Comparison of ENCODE assay signal across 7 mouse cellular contexts in the genomic region with DNA sequence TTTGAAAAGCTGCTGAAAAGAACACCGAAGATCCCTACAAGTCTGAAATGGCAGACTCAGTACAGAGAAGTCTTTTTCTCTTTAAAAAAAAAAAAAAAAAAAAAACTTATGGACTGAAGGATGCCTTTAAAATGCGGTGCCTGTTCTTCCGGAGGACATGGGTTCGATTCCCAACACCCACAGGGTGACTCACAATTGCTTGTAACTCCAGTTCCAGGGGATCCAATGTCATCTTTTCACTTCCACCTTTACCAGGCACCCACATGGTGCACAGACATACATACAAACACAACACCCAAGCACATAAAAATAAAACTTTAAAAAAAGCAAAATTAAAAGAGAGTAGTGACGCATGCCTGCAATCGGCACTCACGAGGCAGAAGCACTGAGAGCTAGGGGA. TPM values are rescaled to one million over a fixed set of nuclear protein-coding genes. Genes with fewer than 3 reads are reported as not detected.
A peak's percentile ranks its signal among the peaks of the same experiment; 100 is the strongest.
DNase-seq lines count a peak whose midpoint lies in the region; ATAC-seq and TF ChIP-seq lines count a peak whose summit lies in the region.

No protein-coding gene starts in this region.

- no peaks in the 10 kb centered on the region for H3K9me3 ChIP-seq in lung, embryonic 16.5 days (ENCODE audit: control insufficient read depth, low read length)
- no peaks in the 10 kb centered on the region for H3K9me3 ChIP-seq in forebrain, embryonic 13.5 days (replicated peaks)
- no peaks in the 10 kb centered on the region for H3K9me3 ChIP-seq in limb, embryonic 14.5 days (ENCODE audit: control insufficient read depth, low read length)
- H3K9me3 ChIP-seq in stomach, embryonic 15.5 days, result no peaks in the 10 kb centered on the region

- H3K4me2 ChIP-seq in lung, embryonic 16.5 days (ENCODE audit: low read depth, low read length), result peak overlapping the region; percentile 72
- peak overlapping the region; percentile 61 for H3K4me2 ChIP-seq in forebrain, embryonic 13.5 days
- H3K4me2 ChIP-seq in limb, embryonic 14.5 days (replicated peaks; ENCODE audit: low read depth, low read length, severe bottlenecking), result peak overlapping the region; percentile 46
- peak overlapping the region; percentile 60 for H3K4me2 ChIP-seq in stomach, embryonic 15.5 days

- no peak for ATAC-seq in lung, embryonic 16.5 days (ENCODE audit: low read depth)
- no peak for ATAC-seq in forebrain, embryonic 13.5 days
- ATAC-seq in limb, embryonic 14.5 days (ENCODE audit: low FRiP score, low read depth), result no peak
- ATAC-seq in stomach, embryonic 15.5 days (ENCODE audit: insufficient read depth, low FRiP score, low read depth), result no peak

- WGBS in lung, embryonic 16.5 days, result 85% methylated on average over 7 of the region's 7 CpGs
- whole genome bisulfite sequencing in forebrain, embryonic 13.5 days, result 94% methylated on average over 7 of the region's 7 CpGs
- 91% methylated on average over 7 of the region's 7 CpGs for WGBS in limb, embryonic 14.5 days
- WGBS in stomach, embryonic 15.5 days, result 95% methylated on average over 7 of the region's 7 CpGs

- no peaks in the 10 kb centered on the region for H3K36me3 ChIP-seq in lung, embryonic 16.5 days (ENCODE audit: control insufficient read depth, insufficient read depth, low read length)
- peaks cover 14% of the 10 kb centered on the region for H3K36me3 ChIP-seq in forebrain, embryonic 13.5 days (ENCODE audit: poor library complexity, severe bottlenecking)
- H3K36me3 ChIP-seq in limb, embryonic 14.5 days (ENCODE audit: control insufficient read depth, insufficient read depth, low read length), result peaks cover 9% of the 10 kb centered on the region; the same call in 1 of the 2 replicates
- H3K36me3 ChIP-seq in stomach, embryonic 15.5 days, result no peaks in the 10 kb centered on the region

- H3K9ac ChIP-seq in lung, embryonic 16.5 days (ENCODE audit: low read length), result no peak overlapping the region; the same call in 1 of the 2 replicates
- H3K9ac ChIP-seq in forebrain, embryonic 13.5 days, result 0 out of 2 replicates have a peak overlapping the region, but pooled peaks have one; percentile 90
- H3K9ac ChIP-seq in limb, embryonic 14.5 days (ENCODE audit: low read depth, low read length, severe bottlenecking), result no peak overlapping the region
- no peak overlapping the region for H3K9ac ChIP-seq in stomach, embryonic 15.5 days

- peaks cover 37% of the 10 kb centered on the region for H3K4me1 ChIP-seq in lung, embryonic 16.5 days (replicated peaks; ENCODE audit: control insufficient read depth, insufficient read depth, low read length)
- H3K4me1 ChIP-seq in forebrain, embryonic 13.5 days, result peaks cover 52% of the 10 kb centered on the region
- H3K4me1 ChIP-seq in limb, embryonic 14.5 days (ENCODE audit: control insufficient read depth, insufficient read depth, low read length), result peaks cover 21% of the 10 kb centered on the region
- H3K4me1 ChIP-seq in stomach, embryonic 15.5 days, result peaks cover 18% of the 10 kb centered on the region

- peak overlapping the region; percentile 79 for H3K4me3 ChIP-seq in lung, embryonic 16.5 days (ENCODE audit: low read length)
- peak overlapping the region; percentile 80 for H3K4me3 ChIP-seq in forebrain, embryonic 13.5 days
- peak overlapping the region; percentile 77 for H3K4me3 ChIP-seq in limb, embryonic 14.5 days (replicated peaks; ENCODE audit: low read length)
- peak overlapping the region; percentile 96; the same call in 1 of the 2 replicates for H3K4me3 ChIP-seq in stomach, embryonic 15.5 days (replicated peaks)

- no peak for TF ChIP-seq POLR2A in limb, embryonic 14.5 days (IDR thresholded peaks at IDR 0.05; ENCODE audit: borderline replicate concordance, extremely low read depth, insufficient read depth, insufficient read length)

- H3K27me3 ChIP-seq in lung, embryonic 16.5 days (ENCODE audit: control insufficient read depth, insufficient read depth, low read depth, low read length), result no peaks in the 10 kb centered on the region
- no peaks in the 10 kb centered on the region for H3K27me3 ChIP-seq in forebrain, embryonic 13.5 days
- no peaks in the 10 kb centered on the region for H3K27me3 ChIP-seq in limb, embryonic 14.5 days (ENCODE audit: control insufficient read depth, insufficient read depth, low read length)
- no peaks in the 10 kb centered on the region for H3K27me3 ChIP-seq in stomach, embryonic 15.5 days (replicated peaks)

- H3K27ac ChIP-seq in lung, embryonic 16.5 days (ENCODE audit: low read length), result no peak overlapping the region
- no peak overlapping the region for H3K27ac ChIP-seq in forebrain, embryonic 13.5 days
- no peak overlapping the region for H3K27ac ChIP-seq in limb, embryonic 14.5 days (replicated peaks; ENCODE audit: low read depth, low read length)
- H3K27ac ChIP-seq in stomach, embryonic 15.5 days, result no peak overlapping the region

- no peak for DNase-seq in lung, adult 18-20 months
- DNase-seq in limb, embryonic 14.5 days (ENCODE audit: low spot score), result no peak
- DNase-seq in adrenal gland, adult 18-20 months (ENCODE audit: low spot score in 2 of 2), result no peak
- no peak for DNase-seq in gastrocnemius, postnatal 4 days (ENCODE audit: low spot score in 2 of 2)

RNA-seq across cellular contexts. Expression of a gene that starts 1.0 kb away (rescaled TPM):
- polyA plus RNA-seq in lung, embryonic 16.5 days (2015; fragmentation: Nextera tagmentation; extraction: Ambion mirVana), result 258 and 287 TPM in 2 replicates
- 270 and 310 TPM in 2 replicates for polyA plus RNA-seq in forebrain, embryonic 13.5 days (2015; fragmentation: Nextera tagmentation; extraction: Ambion mirVana)
- polyA plus RNA-seq in limb, embryonic 14.5 days (2012; rRNA removed), result 167 and 216 TPM in 2 replicates
- polyA plus RNA-seq in limb, embryonic 14.5 days (2014; fragmentation: Nextera tagmentation; extraction: Ambion mirVana), result 228 and 265 TPM in 2 replicates
- 273 and 275 TPM in 2 replicates for polyA plus RNA-seq in stomach, embryonic 15.5 days (2015; fragmentation: Nextera tagmentation; extraction: Ambion mirVana)
- 100 to 1,000 TPM; 180 to 210 TPM for total RNA-seq in adrenal gland, adult 18-20 months (2021)
- 100 to 1,000 TPM; 151 to 166 TPM for total RNA-seq in gastrocnemius, postnatal 4 days (2021)

RNA-seq across cellular contexts. Expression of a gene that starts 3.7 kb away (rescaled TPM):
- 176 and 183 TPM in 2 replicates for polyA plus RNA-seq in lung, embryonic 16.5 days (2015; fragmentation: Nextera tagmentation; extraction: Ambion mirVana)
- 54.5 and 57.3 TPM in 2 replicates for polyA plus RNA-seq in forebrain, embryonic 13.5 days (2015; fragmentation: Nextera tagmentation; extraction: Ambion mirVana)
- 385 and 418 TPM in 2 replicates for polyA plus RNA-seq in limb, embryonic 14.5 days (2012; rRNA removed)
- 251 and 273 TPM in 2 replicates for polyA plus RNA-seq in limb, embryonic 14.5 days (2014; fragmentation: Nextera tagmentation; extraction: Ambion mirVana)
- polyA plus RNA-seq in stomach, embryonic 15.5 days (2015; fragmentation: Nextera tagmentation; extraction: Ambion mirVana), result 126 and 139 TPM in 2 replicates
- total RNA-seq in adrenal gland, adult 18-20 months (2021), result 10 to 100 TPM; 26.4 to 38.4 TPM
- 100 to 1,000 TPM; 222 to 237 TPM for total RNA-seq in gastrocnemius, postnatal 4 days (2021)

RNA-seq across cellular contexts. Expression of a gene that starts 10.1 kb away (rescaled TPM):
- 14.2 and 17.0 TPM in 2 replicates for polyA plus RNA-seq in lung, embryonic 16.5 days (2015; fragmentation: Nextera tagmentation; extraction: Ambion mirVana)
- 5.6 and 6.1 TPM in 2 replicates for polyA plus RNA-seq in forebrain, embryonic 13.5 days (2015; fragmentation: Nextera tagmentation; extraction: Ambion mirVana)
- 7.4 and 11.1 TPM in 2 replicates for polyA plus RNA-seq in limb, embryonic 14.5 days (2012; rRNA removed)
- polyA plus RNA-seq in limb, embryonic 14.5 days (2014; fragmentation: Nextera tagmentation; extraction: Ambion mirVana), result 4.5 and 5.6 TPM in 2 replicates
- polyA plus RNA-seq in stomach, embryonic 15.5 days (2015; fragmentation: Nextera tagmentation; extraction: Ambion mirVana), result 17.0 and 19.9 TPM in 2 replicates
- 1 to 10 TPM; 3.1 to 4.5 TPM for total RNA-seq in adrenal gland, adult 18-20 months (2021)
- 1 to 10 TPM; 6.2 to 7.3 TPM for total RNA-seq in gastrocnemius, postnatal 4 days (2021)

RNA-seq across cellular contexts. Expression of a gene that starts 36.2 kb away (rescaled TPM):
- polyA plus RNA-seq in lung, embryonic 16.5 days (2015; fragmentation: Nextera tagmentation; extraction: Ambion mirVana), result 61.9 and 64.2 TPM in 2 replicates
- 19.9 and 24.4 TPM in 2 replicates for polyA plus RNA-seq in forebrain, embryonic 13.5 days (2015; fragmentation: Nextera tagmentation; extraction: Ambion mirVana)
- 45.7 and 55.7 TPM in 2 replicates for polyA plus RNA-seq in limb, embryonic 14.5 days (2012; rRNA removed)
- 40.7 and 40.9 TPM in 2 replicates for polyA plus RNA-seq in limb, embryonic 14.5 days (2014; fragmentation: Nextera tagmentation; extraction: Ambion mirVana)
- polyA plus RNA-seq in stomach, embryonic 15.5 days (2015; fragmentation: Nextera tagmentation; extraction: Ambion mirVana), result 49.6 and 51.9 TPM in 2 replicates
- total RNA-seq in adrenal gland, adult 18-20 months (2021), result 100 to 1,000 TPM in 1 of 2 experiments, 10 to 100 TPM in 1; 95.4 to 119 TPM
- total RNA-seq in gastrocnemius, postnatal 4 days (2021), result 10 to 100 TPM; 39.0 to 42.9 TPM

RNA-seq across cellular contexts. Expression of a gene that starts 48.2 kb away (rescaled TPM):
- polyA plus RNA-seq in lung, embryonic 16.5 days (2015; fragmentation: Nextera tagmentation; extraction: Ambion mirVana), result 19.6 and 22.4 TPM in 2 replicates
- 24.2 and 24.4 TPM in 2 replicates for polyA plus RNA-seq in forebrain, embryonic 13.5 days (2015; fragmentation: Nextera tagmentation; extraction: Ambion mirVana)
- polyA plus RNA-seq in limb, embryonic 14.5 days (2012; rRNA removed), result 1.7 TPM in 2 replicates
- polyA plus RNA-seq in limb, embryonic 14.5 days (2014; fragmentation: Nextera tagmentation; extraction: Ambion mirVana), result 1.4 and 2.1 TPM in 2 replicates
- 1.6 and 2.3 TPM in 2 replicates for polyA plus RNA-seq in stomach, embryonic 15.5 days (2015; fragmentation: Nextera tagmentation; extraction: Ambion mirVana)
- 1 to 10 TPM in 1 of 2 experiments, under 1 TPM in 1; 0.26 to 1.1 TPM for total RNA-seq in adrenal gland, adult 18-20 months (2021)
- not detected for total RNA-seq in gastrocnemius, postnatal 4 days (2021)
